Mouse (Mus musculus): ENCODE measurements at regions not wholly inside any gene's neighbourhood (a gene's known extent, or its start where the extent isn't known, plus 50 kb on each side); places are given as distances from the start of the nearest gene placed in this dataset.

- DNase-seq (ENCODE audit: low read depth, low spot score): no peak
These were observed 52.0 kb downstream of the 4930426L09Rik start for GRCm38 (mm10) chr2:19049877-19050731.

GRCm38 (mm10) chr2:19055500-19055899 lies 57.4 kb downstream of the 4930426L09Rik start:
- DNase-seq (ENCODE audit: low read depth, low spot score): no peak

DNA sequence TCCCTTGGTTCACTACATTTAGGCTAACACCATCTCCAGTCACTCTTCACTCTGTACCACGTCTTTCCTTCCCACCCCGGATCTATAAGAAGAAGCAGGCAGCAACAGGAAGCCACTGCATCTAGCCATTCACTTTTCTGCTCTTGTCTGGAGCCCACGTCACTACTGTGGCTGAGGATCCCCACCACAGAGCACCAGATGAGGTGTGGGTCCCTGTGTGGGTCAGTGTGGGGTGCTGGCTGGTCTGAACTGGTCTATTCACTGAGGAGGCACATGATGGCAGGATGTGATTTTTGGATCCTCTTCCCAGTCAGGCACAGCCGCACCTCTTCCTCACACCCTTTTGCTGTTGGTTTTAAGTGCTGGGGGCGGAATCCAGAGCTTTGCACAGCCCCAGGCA lies 59.7 kb downstream of the 4930426L09Rik start:
- DNase-seq (ENCODE audit: low read depth, low spot score): no peak

DNA sequence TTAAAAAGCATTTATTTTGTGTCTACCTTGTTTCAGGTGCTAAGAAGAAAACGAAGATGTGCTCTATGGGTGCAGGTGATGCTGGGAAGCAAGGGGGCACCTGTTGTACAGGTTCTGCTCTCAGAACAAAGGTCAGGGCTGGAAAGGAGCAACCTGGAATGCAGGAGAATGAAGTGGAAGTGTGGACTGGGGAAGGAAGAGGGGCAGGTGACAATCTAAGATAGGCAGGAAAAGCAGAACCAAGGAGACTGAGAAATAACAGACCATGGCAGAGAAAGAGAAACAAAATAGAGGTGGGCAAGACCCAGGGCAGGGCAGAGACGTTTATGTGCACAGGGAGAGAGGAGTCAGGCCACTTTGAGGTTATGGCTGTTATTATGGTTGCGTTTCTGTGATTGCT lies 60.6 kb downstream of the 4930426L09Rik start:
- DNase-seq (ENCODE audit: low read depth, low spot score): no peak

- no peak for DNase-seq (ENCODE audit: low read depth, low spot score)
These were observed 61.1 kb downstream of the 4930426L09Rik start for GRCm38 (mm10) chr2:19059246-19059645.

- peak; percentile 48 for DNase-seq (ENCODE audit: low read depth, low spot score)
These were observed 62.2 kb downstream of the 4930426L09Rik start for GRCm38 (mm10) chr2:19060218-19060915.

DNA sequence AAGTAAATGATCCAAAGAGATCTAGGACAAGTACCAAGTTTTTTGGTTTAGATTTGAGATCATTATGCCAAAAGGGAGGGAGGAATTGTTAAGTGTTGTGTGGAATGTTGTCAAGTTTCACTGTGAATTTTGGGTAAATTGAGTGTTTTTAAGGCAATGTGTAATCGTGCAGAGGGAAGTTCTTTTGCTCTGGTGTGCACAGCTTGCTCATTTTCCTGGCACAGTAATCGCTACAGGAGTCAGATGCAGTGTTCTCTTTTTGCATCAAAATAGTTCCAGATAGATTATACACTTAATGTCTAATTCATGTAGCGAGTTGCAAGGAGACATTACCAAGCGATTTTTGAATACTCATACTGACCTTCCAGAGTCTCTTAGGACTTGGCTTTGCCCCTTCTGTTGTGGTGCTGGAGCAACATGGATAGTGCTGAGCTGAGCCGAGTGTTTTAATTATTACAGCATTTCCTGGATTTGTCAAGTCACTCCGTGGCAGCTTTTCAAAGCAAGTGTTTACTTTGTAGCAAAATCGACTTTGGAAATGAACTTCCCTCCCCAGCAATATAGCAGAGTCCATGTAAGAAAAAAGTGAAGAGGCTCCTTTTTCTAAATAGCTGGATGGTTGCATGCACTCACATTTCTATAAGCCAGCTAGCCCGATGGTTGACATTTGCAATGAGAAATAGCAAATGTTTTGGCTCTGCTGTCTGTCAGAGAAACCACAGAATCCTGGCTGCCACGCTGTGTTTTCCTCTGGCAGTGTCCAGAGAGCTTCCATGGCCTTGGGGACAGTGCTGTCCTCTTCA lies 66.6 kb downstream of the 4930426L09Rik start:
- DNase-seq (ENCODE audit: low read depth, low spot score): no peak

DNA sequence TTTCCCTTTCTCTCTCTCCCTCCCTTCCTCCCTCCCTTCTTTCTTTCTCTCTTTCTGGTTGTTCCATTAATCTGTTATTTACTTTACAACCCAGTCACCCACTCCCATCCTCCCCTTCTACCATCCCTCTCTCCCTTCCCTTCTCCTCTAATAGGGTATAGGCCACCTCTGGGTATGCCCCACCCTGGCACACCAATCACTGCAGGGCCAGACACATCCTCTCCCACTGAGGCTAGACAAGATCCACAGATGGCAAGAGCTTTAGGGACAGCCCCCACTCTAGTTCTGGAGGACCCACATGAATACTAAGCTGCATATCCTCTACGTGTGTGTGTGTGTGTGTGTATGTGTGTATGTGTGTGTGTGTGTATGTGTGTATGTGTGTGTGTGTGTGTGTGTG lies 67.4 kb downstream of the 4930426L09Rik start:
- DNase-seq (ENCODE audit: low read depth, low spot score): no peak

- no peak for DNase-seq (ENCODE audit: low read depth, low spot score)
These were observed 70.0 kb downstream of the 4930426L09Rik start for GRCm38 (mm10) chr2:19068161-19068560.

DNA sequence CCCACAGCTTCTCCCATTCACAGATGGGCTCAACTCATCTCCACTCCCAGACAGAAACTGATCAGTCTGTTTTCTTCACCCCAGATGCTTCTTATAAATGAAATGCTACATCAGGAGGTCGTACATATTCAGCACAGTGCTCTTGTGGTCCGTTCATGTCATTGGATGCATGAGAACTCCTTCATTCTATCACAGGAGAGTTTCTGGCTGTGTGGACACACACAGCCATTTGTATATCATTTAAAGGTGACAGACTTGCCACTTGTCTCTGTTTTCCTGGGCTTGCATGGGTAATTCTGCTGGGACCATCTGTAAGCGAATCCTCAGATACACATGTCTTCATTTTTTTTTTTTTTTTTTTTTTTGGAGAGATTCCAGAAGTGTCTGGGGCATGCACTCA lies 85.7 kb downstream of the 4930426L09Rik start:
- no peak for DNase-seq (ENCODE audit: low read depth, low spot score)

DNA sequence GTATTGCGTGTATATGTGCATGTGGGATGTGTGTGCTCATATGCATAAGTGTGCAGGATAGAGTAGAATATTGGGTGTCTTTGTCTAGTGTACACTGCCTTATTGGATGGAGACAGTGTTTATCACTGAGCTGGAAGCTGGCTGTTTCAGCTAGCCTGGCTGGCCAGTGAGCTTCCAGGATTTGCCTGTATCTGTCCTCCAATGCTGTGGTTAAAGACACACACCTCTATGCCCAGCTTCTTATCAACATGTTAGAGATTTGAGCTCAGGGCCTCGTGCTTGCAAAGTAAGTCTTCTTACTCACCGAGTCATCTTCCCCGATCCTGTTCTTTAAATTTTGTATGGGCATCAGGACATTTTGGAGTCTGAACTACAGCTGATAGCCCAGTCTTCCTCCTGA lies 87.0 kb downstream of the 4930426L09Rik start:
- no peak for DNase-seq (ENCODE audit: low read depth, low spot score)

DNA sequence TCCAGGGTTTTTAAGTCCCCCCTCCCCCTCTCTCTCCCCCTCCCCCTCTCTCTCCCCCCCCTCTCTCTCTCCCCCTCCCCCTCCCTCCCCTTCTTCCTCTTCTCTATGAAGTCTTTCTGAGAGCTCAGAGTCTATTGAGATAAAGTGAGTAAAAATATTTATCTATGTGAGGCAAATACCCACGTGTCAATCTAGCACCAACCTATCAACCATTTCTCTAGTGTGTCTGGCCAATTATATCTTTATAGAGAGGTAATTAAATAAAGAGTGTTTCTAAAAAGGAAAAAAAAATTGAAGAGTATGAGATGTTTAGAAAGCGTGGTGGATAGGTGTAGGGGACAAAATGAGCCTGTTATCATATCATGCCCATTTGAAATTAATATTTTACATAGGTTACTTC lies 88.0 kb downstream of the 4930426L09Rik start:
- DNase-seq (ENCODE audit: low read depth, low spot score): no peak

GRCm38 (mm10) chr2:19086621-19087020 lies 88.5 kb downstream of the 4930426L09Rik start:
- no peak for DNase-seq (ENCODE audit: low read depth, low spot score)

GRCm38 (mm10) chr2:19099384-19099783 lies 99.7 kb upstream of the Armc3 start:
- no peak for DNase-seq (ENCODE audit: low read depth, low spot score)

DNA sequence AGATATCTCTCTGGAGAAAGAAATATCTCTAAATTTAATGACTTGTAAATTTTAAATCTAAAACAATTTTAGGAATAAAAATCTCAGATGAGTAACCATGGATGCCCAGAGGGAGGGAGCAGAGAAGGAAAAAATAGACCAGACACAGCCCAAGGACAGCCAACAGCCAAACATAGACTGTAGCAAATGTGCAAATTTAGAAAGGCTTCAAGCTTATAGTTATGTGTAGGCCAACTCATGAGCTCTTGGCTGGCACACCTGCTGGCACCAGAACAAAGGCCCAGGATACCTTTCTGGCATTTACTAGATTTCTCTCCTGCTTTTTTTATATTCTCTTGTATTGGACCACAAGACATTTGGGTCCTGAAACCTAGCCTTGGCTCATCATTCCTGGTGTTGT lies 90.3 kb upstream of the Armc3 start:
- DNase-seq (ENCODE audit: low read depth, low spot score): no peak

DNA sequence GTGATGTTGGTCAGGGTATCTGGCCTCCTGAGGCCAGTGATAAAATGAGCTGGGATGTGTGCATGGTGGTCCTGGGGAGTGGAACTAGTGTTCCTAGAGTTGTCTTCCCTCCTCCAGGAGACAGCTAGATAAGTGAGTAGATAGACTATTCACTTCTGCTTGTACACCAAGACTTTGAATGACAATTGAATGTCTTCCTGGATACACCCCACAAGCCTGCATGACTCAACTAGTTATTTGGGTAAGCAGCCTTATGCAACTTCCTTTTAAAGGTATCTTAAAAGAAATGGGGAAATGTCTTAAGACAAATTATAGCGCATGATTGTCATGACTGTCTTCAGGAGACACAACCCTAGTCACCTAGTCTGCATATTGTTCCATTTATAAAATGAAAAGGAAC lies 79.2 kb upstream of the Armc3 start:
- DNase-seq (ENCODE audit: low read depth, low spot score): no peak

DNA sequence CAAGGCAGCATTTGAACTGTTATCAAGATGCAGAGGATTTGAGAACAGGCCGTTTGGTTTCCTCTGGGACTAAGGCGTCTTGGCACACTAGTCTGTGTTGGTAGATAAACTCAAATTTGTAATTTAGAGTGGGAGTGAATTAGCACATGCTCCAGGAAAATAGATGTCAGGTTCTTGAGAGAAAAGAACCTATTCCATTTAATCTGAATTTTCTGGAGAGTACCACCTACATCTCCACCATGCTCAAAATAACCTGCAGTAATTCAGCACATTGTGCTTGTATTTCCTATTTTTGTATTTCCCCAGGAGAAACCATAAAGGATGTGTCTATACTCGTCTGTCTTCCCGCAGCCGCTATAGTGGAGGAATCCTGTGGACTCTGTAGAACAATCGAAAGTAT lies 66.2 kb upstream of the Armc3 start:
- no peak for DNase-seq (ENCODE audit: low read depth, low spot score)

- DNase-seq (ENCODE audit: low read depth, low spot score): no peak
These were observed 56.5 kb upstream of the Armc3 start for GRCm38 (mm10) chr2:19142586-19142985.

- no peak for DNase-seq (ENCODE audit: low read depth, low spot score)
These were observed 53.7 kb upstream of the Armc3 start for GRCm38 (mm10) chr2:19145412-19145811.

DNA sequence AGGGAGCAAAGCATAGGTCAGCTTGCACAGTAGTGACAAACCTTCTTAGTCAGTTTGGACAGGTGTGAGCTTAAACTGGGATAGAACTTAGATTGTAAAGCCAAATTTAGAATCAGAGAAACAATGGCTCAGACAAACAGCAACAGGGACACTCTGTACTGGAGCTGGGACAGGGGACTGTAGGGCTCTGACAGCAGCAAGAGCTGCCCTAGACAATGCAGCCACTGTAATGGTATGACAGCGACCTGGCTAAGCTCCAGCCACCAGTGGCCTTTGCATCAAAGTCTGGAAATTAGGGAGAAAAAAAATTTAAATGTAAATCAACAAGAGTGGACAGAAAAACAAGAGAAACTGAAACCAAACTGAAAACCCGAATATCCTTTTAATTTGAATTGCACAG lies 53.2 kb upstream of the Armc3 start:
- DNase-seq (ENCODE audit: low read depth, low spot score): no peak

DNA sequence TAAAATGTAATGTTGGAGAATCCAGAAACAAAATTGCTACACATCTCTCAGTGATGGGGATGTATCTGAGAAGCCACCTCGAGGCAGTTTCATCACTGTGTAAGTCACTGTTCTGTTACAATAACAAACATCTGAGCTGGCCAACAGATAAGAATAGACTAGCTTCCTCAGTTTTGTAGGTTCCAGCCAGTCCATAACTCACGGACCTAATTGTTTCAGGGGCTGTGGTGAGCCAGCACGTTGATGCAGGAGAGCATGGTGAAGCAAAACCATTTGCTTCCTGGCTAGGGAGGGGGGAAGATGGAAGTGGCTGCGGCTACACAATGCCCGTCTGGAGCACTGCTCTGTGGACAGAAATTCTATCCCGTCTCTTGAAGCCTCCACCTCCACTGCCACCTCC lies 52.8 kb upstream of the Armc3 start:
- DNase-seq (ENCODE audit: low read depth, low spot score): no peak

- DNase-seq (ENCODE audit: low read depth, low spot score): no peak
These were observed 50.3 kb upstream of the Armc3 start for GRCm38 (mm10) chr2:19148812-19149211.
